Mouse (Mus musculus): ENCODE measurements around the gene Cdh18.

The Cdh18 gene

DNA sequence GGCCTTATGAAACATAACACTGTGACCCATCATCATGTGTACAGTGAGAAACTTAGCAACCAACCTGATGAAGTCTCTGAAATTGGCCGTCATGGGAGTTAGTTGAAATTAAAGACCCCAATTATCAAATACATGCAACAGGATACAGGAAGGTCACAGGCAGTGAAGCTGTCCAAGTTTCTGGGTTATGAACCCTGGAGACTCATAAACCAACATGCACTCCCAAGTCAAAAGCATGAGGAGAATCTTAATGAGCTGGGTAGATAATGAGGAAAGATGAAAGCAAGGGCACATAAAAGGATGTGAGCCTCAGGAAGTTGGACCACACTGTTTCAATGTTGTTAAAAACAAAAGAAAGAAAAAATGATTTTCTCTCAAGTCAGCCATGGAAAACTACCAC, 321.9 kb downstream of the Cdh18 start:
- TF ChIP-seq GATA4 (IDR thresholded peaks at IDR 0.05; ENCODE audit: insufficient replicate concordance, low read length), result no peak

DNA sequence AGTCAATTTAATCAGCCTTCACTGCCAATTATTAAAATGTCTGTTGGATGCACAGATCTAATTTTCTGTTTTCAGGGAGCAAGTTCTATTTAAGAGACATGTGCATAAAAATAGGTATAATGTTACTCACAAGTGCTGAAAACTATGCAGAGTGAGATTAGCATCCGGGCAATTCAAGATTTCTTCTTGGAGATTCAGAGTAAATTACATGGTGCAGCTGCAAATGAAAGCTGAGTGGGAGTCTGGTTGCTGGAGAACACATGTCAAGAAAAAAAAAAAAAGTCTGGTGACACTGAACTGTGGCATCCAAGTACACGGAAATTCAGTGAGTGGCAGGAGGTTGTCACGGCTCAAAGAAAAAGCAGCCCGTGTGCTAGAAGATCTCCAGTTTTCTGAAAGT, 348.9 kb downstream of the Cdh18 start:
- TF ChIP-seq GATA4 (IDR thresholded peaks at IDR 0.05; ENCODE audit: insufficient replicate concordance, low read length), result no peak

DNA sequence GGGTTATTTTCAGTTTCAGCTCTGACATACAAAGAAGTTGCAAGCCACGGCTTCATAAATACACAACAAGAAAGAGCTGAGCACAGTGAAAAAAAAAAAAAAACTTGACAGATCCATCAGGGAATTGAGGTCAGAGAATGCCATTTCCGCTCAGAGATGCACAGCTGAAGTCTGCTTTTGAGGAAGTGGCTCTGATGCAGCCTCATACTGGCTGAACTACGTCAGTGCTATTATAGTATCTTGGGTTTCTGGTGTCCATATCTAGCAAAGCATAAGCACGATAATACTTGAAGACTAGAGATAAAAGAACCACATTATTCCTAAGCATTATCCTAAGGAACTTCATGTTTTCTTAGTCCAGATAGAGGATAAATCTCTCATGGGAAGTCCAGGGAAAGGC, 349.4 kb downstream of the Cdh18 start:
- no peak for TF ChIP-seq GATA4 (IDR thresholded peaks at IDR 0.05; ENCODE audit: insufficient replicate concordance, low read length)

DNA sequence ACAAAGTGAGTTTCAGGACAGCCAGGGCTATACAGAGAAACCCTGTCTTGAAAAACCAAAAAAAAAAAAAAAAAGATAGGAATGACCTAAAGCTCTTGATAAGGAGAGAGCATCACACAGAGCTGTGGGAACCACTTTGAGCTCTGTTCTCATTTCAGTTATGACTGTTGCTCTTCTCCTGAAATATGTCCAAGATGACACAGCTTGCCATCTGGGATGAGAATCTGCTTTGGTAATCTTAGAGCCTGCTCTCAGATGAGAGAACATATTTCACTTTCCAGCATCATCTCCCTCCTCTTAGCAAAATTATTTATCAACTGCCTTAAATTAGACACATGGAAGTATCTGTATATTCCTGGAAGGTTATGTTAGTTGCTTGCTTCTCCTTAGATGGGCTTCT, 365.6 kb downstream of the Cdh18 start:
- TF ChIP-seq GATA4 (IDR thresholded peaks at IDR 0.05; ENCODE audit: insufficient replicate concordance, low read length), result no peak

DNA sequence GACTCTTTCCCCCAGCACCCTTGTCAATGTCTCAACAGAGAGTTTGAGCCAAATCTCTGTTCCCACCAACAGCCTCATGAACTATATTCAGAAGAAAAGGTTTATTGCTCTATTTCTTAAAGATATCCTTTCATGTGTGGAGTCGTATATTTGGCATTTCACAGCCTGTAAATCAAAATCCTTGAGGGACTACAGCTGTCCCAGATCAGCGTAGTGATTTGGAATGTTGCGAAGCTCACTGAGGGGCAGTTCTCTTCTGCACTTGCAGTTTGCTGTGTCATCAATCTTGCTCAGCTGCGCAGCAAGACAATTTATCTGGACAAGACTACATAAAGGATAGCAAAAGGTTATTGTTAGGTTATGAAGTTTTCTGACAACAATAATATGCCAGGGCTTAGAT, 385.5 kb downstream of the Cdh18 start:
- TF ChIP-seq GATA4 (IDR thresholded peaks at IDR 0.05; ENCODE audit: insufficient replicate concordance, low read length), result no peak

DNA sequence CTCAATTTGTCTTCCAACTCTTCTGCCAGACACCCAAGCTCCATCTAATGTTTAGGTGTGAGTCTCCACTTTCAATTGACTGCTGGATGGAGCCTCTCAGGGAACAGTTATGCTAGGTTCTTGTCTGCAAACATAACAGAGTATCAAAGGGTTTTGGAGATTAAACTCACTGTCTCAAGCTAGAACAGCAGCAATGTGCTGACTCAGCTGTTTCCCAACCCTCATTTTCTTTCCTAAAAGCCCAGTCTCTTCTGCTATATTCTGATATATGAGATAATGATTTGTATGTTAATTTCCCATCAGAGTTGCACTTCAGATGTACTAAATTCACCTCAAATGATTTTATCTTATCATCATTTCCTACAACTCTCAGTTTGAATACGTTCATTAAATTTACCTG, 398.4 kb downstream of the Cdh18 start:
- no peak for TF ChIP-seq GATA4 (IDR thresholded peaks at IDR 0.05; ENCODE audit: insufficient replicate concordance, low read length)

DNA sequence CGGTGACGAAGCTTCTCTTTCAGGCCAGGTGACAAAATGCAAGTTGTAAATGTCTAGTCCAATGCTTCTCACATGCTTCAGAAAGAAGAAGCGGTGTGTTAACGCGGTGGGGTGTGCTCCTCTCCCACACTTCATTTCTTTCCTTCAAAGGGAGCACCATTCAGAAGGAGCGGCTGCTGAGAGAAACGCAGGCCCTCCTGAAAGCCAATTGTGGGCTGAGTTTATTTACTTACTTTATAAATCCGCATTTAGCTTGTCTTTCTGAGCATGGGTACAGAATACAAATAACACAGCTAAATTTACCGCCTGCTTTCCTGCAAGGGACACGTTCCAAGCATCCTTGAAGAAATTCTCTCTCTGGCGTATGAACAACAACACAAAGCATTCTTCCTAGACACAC, 420.6 kb downstream of the Cdh18 start:
- no peak for TF ChIP-seq GATA4 (IDR thresholded peaks at IDR 0.05; ENCODE audit: insufficient replicate concordance, low read length)

DNA sequence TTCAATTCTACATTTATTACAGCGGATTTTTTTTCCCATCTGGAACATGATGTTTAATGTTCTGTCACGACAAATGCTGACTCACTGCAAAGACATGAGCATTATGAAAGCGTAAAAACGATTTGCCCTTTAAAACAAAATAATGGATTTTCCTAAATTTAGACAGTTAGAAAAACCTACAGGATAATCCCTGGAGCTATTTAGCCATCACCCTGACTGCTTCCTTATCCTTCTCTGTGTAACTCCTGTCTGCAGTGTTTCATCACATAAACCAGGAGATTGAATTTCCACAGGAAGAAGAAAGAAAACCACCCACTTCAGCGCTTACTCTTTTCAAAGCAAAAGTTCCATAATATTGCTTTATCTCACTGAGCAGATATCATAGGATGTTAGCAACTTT, 431.3 kb downstream of the Cdh18 start:
- no peak for TF ChIP-seq GATA4 (IDR thresholded peaks at IDR 0.05; ENCODE audit: insufficient replicate concordance, low read length)

DNA sequence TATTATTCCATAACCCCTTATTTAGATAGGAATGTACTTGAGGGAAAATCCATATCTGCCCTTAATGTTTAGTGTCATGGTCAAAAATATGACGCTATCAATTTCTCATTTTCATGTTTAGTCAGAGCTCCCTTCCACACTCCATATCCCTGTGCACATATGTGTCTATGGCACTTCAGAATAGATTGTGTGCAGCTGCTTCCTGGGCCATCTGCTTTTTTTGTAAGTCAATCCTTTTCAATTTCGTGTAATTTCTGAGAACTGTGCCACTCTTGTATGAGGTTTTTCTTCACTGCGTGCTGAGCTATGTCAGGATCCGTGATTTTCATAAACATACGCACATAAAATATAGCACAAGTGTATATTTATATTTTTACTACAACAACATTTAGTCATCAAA, 435.8 kb downstream of the Cdh18 start:
- TF ChIP-seq GATA4 (IDR thresholded peaks at IDR 0.05; ENCODE audit: insufficient replicate concordance, low read length), result no peak

DNA sequence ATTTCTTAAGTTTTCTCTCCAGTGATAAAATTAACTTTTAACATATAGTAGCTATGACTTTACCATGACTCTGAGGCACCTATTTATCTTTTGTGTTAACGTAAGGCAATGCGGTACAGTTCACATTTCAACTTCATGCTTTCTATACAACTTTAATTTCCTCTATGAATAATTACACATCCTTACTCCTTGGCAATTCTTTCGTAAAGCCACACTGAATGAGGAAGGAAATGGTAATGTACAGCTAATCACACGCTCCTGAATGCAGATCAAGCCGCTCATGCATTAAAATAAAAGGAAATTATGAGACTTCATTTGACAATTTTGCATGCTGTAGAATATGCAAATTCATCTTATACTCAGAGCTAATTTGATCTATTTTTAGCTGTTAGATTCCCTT, 467.9 kb downstream of the Cdh18 start:
- TF ChIP-seq GATA4 (IDR thresholded peaks at IDR 0.05; ENCODE audit: insufficient replicate concordance, low read length), result no peak

DNA sequence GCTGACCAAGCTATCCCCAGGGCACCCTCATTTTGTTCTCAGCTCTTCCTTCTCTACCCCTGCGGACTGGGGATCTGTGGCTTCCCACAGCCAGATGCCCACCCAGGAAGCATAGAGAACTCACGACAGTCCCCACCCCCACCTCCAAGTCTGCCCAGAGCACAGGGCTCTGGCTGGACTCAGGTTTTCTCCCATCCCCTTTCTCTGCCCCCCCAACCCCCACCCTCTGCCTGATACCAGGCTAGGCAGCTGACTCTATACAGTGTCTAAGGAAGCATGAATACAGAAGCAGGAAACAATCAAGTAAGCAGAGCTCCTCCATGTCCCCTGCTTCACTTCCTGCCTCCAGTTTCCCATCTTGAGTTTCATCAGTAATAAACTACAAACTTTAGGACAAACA, 472.3 kb downstream of the Cdh18 start:
- no peak for TF ChIP-seq GATA4 (IDR thresholded peaks at IDR 0.05; ENCODE audit: insufficient replicate concordance, low read length)

DNA sequence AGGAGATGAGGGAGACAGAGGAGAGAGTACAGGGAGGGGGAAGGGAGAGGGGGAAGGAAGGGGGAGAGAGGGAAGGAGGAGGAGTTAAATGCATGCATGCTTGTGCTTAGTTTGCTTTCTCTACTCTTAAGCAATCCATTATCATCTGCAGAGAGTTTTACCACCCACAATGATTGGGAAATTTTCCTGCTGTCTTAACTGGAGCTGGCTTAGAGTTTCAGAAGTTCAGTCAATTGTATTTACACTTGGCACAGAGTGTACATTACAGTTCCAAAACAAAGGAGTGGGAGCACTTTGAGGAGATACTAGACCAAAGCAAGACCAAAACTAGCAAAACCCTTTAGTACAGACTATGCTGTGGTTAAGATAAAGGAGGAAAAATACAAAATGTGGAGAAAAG, 473.8 kb downstream of the Cdh18 start:
- TF ChIP-seq GATA4 (IDR thresholded peaks at IDR 0.05; ENCODE audit: insufficient replicate concordance, low read length), result no peak

DNA sequence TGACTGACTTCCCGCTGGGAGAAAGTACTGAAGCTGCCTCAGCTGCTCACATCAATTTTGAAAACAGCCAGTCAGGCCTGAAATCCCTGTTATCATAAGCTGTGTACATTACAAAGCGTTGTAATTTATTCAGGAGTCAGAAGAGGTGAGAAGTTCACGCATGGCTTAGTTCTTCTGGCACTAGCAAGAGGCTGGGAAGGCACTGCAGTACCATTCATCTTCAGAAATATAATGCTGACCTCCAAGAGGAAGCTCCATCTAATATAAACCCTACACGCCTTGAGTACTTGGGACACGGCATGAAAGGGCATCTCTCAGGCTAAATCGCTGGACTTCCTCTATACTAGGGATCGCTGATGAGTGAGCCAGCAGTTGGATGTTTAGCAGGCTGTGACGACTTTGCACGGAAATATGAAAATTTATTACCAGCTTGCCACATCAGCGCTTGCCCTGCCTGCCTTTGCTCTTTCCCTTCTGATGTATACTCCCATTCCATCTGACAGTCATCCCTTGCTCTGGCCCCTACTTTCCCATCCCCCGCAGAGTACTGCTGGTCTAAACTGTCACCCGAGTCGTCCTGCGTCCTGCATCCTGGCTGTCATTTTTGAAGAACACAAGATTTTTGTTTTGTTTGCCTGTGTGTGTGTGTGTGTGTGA, 486.9 kb downstream of the Cdh18 start:
- TF ChIP-seq GATA4 (IDR thresholded peaks at IDR 0.05; ENCODE audit: insufficient replicate concordance, low read length), result no peak

DNA sequence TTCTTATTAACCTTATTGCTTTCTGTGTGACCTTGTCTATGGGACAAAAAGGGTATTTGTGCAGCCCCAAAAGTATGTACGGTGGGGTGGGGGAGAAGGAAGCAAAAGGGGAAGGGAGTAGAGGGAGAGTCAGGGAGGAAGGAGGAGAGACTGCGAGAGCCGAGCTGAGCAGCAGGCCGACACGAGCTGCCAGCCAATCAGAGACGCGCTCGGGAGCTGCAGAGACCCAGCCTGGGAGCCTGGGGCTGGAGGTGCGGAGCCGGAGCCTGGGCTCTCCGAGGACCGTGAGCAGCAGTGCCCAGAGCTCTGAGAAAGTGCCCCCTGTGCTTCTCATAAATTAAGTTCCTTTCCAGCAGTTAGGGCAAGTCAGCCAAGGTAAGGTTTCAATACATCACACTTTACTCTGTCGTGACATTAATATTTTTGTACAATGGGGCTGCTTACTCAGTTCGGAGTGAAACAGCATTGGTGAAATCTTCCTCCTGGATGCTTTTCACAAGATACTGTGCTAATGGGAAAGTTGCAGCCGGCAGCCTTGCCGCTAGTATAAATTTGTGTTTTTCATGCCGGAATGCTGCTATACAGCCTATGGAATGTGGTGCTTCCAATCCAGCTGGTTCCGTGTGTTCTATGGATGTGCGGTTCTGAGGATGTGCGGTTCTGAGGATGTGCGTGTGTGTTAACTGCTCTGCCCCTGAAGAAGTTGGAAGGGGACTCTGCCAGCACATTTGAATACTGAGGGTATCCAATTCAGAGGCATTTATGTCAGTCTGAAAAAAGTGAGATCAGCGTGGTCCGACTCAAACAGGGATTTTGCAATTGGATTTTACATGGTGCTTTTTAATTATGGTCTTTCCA, 487.6 kb downstream of the Cdh18 start:
- TF ChIP-seq GATA4 (IDR thresholded peaks at IDR 0.05; ENCODE audit: insufficient replicate concordance, low read length), result no peak

DNA sequence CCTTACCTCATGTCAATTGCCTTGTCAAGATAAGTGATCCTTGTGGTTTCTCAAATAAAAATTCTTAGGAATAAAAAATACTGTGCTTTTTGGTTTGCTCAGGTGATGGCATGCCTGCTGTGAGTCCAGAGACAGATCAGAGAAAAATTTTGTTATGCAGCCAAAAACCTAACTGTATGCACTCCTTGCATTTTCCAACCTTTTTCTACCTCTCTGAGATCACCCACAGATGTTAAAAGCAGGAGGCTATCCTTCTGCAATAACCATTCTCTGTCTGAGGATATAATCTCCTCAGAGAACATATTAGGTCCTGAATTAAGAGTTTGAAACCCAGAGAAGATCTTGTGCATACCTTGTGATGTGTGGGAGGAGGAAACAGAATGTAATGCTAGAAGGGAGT, 488.7 kb downstream of the Cdh18 start:
- no peak for TF ChIP-seq GATA4 (IDR thresholded peaks at IDR 0.05; ENCODE audit: insufficient replicate concordance, low read length)

DNA sequence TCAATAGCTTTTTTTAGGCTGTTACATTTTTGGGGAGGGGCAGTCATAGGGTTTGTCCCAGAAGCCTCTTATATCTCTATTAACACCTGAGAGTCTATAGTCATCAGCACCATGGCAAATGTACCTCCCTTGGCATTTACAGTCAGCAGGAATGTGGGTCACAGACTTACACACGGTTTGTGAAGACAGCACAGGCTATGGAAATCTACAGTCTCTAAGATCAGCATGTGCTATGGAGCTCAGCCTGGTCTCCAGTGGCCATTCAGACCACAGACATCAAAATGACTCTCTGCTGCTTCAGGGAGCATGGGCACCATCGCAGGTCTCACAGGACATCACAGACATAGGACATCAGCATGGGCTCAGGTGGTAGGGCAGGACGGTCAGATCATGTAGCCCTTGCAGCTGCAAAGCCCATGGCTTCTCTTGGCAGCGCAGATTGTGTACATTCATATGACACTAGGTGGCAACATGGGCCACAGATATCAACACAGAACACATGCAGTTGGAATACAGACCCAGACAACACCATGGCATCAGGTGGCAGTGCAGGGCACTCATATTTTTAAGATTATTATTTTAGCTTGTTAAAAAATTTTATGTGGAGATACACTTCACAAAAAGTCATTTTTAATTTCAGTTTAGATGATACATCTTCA, 497.4 kb downstream of the Cdh18 start:
- no peak for TF ChIP-seq GATA4 (IDR thresholded peaks at IDR 0.05; ENCODE audit: insufficient replicate concordance, low read length)
